Mouse (Mus musculus) megakaryocyte, embryonic 14.5 days (primary cell): Measurements from ENCODE around the gene Asic2. TPM values are rescaled to one million over a fixed set of nuclear protein-coding genes. Genes with fewer than 3 reads are reported as not detected.

Experiments
- H3K27me3 ChIP-seq: replicated peaks from 2 replicates; pipeline ENCODE3; 2012; ENCODE audit warnings: inconsistent platforms
- H3K36me3 ChIP-seq: replicated peaks from 2 replicates; pipeline ENCODE3; 2012; ENCODE audit warnings: low read length, inconsistent platforms, mixed read lengths
- H3K4me1 ChIP-seq: 2 replicates; pipeline ENCODE4 v1.6.1; 2012; ENCODE audit warnings: inconsistent platforms
- H3K4me3 ChIP-seq: replicated peaks from 2 replicates; pipeline ENCODE3; 2012; ENCODE audit warnings: moderate library complexity, mild to moderate bottlenecking, inconsistent platforms
- H3K9me3 ChIP-seq: 2 replicates; pipeline ENCODE4 v1.6.1; 2012; ENCODE audit warnings: inconsistent platforms
- FLI1 ChIP-seq: IDR thresholded peaks from 2 replicates; pipeline ENCODE4 v1.6.1; 2012; ENCODE audit warnings: low read length, inconsistent platforms, mixed read lengths
- GATA1 ChIP-seq: IDR thresholded peaks from 3 replicates; pipeline ENCODE4 v1.6.1; 2012; ENCODE audit warnings: mixed read lengths, low read length, inconsistent platforms, borderline replicate concordance
- polyA plus RNA-seq: library from polyadenylated mRNA; stranded (reverse); fragments of >175 nt; gene quantifications from 2 replicates; pipeline ENCODE4 v1.2.3, GENCODE M21; 2012; ENCODE audit warnings: low replicate concordance; ENCODE audit not compliant: insufficient read depth

Gene Asic2
- polyA plus RNA-seq, 1 experiment: 0.04 TPM

DNA sequence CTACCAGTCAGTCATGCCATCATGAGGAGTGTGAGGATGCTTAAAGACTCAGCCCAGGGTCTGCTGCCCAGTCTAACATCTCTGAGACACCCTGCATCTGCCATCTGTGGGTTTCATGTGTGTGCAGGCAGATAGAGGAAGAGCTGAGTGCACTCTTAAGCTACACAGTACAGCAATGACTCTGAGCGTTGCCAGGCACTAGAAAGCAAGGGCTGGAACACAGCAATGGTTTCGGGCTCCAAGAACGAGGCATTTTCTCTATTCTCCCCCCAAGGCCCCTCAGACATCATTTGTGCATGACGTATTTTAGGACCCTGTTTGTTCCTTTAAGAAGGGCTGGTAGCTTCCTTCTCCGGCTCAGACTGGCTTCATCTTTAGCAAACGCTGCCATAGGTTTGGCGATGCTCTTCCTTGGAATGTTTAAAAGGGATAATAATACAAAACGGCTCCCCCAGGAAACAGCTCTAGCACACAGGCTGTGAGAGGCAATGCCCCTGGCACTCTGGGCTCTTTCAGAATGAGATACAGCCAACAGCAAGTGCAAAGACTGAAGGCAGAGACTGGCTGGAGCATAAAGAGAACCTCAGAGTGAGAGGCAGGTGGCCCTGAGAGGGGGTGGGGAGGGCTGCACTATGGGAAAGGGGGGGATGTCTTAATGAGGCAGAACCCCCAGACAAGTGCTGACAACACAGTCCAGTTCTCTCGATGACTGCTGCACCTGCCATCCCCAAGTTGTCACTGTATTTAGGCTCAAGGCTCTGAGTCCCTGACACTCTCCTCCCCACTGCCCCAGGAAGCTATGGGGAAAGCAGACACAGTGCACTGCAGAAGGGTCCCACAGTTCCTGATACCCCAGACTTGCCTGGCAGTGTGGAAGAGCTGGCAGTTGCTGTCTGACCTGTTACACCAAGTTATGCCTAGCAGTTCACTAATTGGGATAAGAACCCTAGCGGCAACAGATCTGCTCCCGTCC, 2.3 kb downstream of the Asic2 start:
- no peaks in the 10 kb centered on the region for H3K4me1 ChIP-seq
- no peak for TF ChIP-seq FLI1
- no peak for TF ChIP-seq GATA1
- H3K4me3 ChIP-seq: no peak overlapping the region
- H3K27me3 ChIP-seq: peaks cover 34% of the 10 kb centered on the region
- H3K36me3 ChIP-seq: no peaks in the 10 kb centered on the region
- H3K9me3 ChIP-seq: no peaks in the 10 kb centered on the region

DNA sequence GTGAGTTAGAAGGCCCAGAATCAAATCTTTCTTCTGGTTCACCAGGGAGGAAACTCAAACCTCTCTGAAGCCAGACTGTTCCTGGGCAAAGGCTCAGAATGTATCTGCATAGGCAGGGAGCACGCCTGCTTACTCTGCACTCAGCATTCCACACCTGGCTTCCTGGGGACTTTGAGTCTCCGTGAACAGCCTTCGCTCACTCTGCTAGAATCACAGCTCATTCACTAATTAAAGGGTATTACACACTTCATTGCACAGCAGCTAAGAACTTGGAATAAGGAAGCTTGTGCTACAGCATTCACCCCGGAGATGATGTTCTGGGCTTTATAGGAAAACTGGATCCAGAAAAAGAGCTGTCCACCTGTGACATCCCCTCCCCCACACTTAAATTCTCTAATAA, 3.7 kb downstream of the Asic2 start:
- Histone ChIP-seq H3K36me3 (no peaks in the 10 kb centered on the region), H3K27me3 (peaks cover 29% of the 10 kb centered on the region), H3K4me1 (no peaks in the 10 kb centered on the region), H3K9me3 (no peaks in the 10 kb centered on the region), H3K4me3 (no peak overlapping the region)
- TF ChIP-seq GATA1 (no peak), FLI1 (no peak)

DNA sequence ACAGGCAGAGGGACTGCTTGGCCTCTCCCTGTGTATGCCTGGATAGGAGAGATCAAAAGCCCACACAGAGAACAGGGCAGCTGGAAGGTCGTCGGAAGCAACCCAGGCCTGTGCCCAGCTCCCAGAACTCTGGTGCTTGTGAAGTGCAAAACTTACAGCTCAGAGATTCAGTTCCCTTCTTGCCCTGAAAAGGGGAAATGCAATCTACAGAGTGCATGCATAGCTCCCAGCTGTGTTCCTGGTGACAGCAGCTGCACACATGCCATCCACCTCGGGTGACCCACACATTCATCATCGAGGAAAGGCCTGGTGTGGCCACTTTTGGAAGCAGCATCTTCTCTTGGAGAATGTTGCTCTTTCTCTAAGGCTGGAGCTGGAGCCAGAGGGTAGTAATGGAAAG, 13.9 kb downstream of the Asic2 start:
- no peaks in the 10 kb centered on the region for H3K27me3 ChIP-seq
- no peaks in the 10 kb centered on the region for H3K4me1 ChIP-seq
- TF ChIP-seq FLI1 (no peak), GATA1 (no peak)
- H3K36me3 ChIP-seq: no peaks in the 10 kb centered on the region
- no peaks in the 10 kb centered on the region; the same call in 1 of the 2 replicates for H3K9me3 ChIP-seq
- no peak overlapping the region for H3K4me3 ChIP-seq

GRCm38 (mm10) chr11:81948021-81948420, 20.2 kb downstream of the Asic2 start:
- TF ChIP-seq GATA1 (no peak), FLI1 (no peak)
- H3K4me1 ChIP-seq: no peaks in the 10 kb centered on the region
- peaks cover 10% of the 10 kb centered on the region for H3K9me3 ChIP-seq
- no peaks in the 10 kb centered on the region for H3K27me3 ChIP-seq
- H3K36me3 ChIP-seq: no peaks in the 10 kb centered on the region
- H3K4me3 ChIP-seq: no peak overlapping the region

DNA sequence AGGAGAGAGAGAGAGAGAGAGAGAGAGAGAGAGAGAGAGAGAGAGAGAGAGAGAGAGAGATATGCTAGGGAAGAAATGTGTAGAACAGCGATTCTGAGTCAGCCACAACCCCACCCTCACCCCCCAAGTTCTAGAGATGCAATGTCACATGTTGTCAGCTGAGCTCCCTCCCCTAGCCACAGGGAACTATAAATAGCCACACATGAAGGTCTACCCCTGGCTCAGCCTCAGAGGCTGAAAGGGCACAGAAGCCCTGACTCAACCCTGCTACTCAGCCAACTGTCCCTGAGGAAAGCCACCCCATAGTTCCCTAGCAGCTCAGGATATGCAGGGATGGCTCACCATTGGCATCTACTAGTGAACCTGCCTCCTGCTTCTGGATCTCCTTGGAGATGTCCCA, 26.1 kb downstream of the Asic2 start:
- TF ChIP-seq FLI1 (no peak), GATA1 (no peak)
- Histone ChIP-seq H3K9me3 (peaks cover 4% of the 10 kb centered on the region), H3K4me3 (no peak overlapping the region), H3K36me3 (no peaks in the 10 kb centered on the region), H3K4me1 (no peaks in the 10 kb centered on the region), H3K27me3 (peaks cover 5% of the 10 kb centered on the region)

DNA sequence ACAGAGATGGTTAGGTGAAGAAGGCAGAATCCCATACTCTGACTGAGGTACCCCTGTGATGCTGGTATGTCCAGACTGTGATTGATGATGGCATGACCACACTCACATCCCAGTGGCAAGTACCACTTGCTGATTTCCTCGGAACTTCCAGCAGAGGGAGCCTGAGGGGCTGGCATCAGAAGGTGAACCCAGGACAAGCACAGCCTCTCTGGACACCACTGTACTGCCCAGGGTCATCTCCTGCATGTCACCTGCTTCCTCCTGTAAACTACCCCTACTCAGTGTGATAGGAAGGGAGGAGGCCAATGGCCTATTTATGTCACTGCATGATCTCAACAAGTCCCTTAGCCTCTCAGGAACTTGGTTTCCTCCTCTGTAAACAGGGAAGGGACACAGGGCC, 27.3 kb downstream of the Asic2 start:
- peaks cover 5% of the 10 kb centered on the region for H3K27me3 ChIP-seq
- no peak for TF ChIP-seq FLI1
- TF ChIP-seq GATA1: no peak
- no peaks in the 10 kb centered on the region for H3K36me3 ChIP-seq
- H3K4me1 ChIP-seq: no peaks in the 10 kb centered on the region
- peaks cover 2% of the 10 kb centered on the region; the same call in 1 of the 2 replicates for H3K9me3 ChIP-seq
- H3K4me3 ChIP-seq: no peak overlapping the region

DNA sequence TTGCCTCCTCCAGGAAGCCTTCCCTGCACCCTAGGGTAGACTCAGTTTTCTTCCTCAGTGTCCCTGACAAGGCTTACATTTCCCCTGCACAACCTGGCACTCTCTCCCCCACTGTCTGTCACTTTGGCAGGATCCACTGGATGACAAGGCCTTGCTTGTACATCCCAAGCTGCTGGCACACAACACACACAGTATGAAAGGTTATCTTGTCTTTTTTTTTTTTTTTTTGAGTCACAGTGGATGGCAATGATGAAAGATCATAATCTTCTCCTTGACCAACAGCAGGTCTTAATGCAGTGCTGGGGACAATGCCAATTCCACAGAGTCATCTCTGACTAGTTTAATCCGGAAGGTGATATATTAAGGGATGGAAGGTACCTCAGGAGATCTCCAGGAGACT, 30.7 kb downstream of the Asic2 start:
- no peak overlapping the region for H3K4me3 ChIP-seq
- peaks cover 5% of the 10 kb centered on the region for H3K27me3 ChIP-seq
- no peaks in the 10 kb centered on the region for H3K4me1 ChIP-seq
- TF ChIP-seq FLI1 (no peak), GATA1 (no peak)
- no peaks in the 10 kb centered on the region for H3K36me3 ChIP-seq
- H3K9me3 ChIP-seq: no peaks in the 10 kb centered on the region

DNA sequence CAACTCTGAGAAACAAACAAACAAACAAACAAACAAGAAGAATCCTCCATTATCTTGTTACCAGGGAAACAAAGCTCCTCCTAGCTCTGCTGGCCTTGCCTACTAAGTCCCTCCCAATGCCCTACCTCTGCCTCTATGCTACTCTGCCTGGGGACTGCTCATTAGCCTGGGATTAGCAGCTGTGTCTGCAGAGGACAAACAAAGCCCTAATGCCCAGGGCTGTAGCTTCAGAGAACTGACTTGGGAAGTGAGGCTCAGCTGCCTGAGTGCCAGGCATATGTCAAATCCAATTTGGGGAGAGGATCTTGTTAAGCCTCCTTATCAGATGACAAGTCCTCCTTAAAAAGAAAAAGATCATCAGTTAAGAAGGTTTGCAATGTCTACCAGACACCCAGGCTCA, 41.9 kb downstream of the Asic2 start:
- Histone ChIP-seq H3K4me3 (no peak overlapping the region), H3K4me1 (no peaks in the 10 kb centered on the region), H3K27me3 (no peaks in the 10 kb centered on the region), H3K36me3 (no peaks in the 10 kb centered on the region), H3K9me3 (no peaks in the 10 kb centered on the region)
- TF ChIP-seq GATA1 (no peak), FLI1 (no peak)

- Histone ChIP-seq H3K9me3 (no peaks in the 10 kb centered on the region), H3K27me3 (no peaks in the 10 kb centered on the region), H3K4me1 (no peaks in the 10 kb centered on the region), H3K36me3 (no peaks in the 10 kb centered on the region), H3K4me3 (no peak overlapping the region)
- TF ChIP-seq GATA1: no peak
- no peak for TF ChIP-seq FLI1
These were observed 44.6 kb downstream of the Asic2 start for GRCm38 (mm10) chr11:81923626-81924025.

DNA sequence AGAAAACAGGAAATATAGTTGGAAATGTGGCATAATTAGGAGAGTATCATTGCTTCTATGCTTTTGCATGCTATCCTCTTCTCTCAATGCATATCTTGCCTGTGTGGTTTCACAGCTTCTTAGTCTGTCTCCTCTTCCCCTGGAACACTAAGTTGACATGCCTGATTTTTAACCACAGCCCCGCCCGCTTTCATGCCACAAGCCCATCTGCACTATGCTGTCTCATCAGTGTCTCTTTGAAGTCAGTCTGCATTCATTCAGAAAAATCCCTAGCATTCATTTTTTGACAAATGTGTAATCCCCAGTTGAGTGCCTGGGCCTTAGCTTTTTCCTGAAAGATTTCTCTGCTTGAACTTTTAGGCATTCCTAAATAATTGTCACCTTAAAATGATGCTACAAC, 45.2 kb downstream of the Asic2 start:
- H3K4me3 ChIP-seq: no peak overlapping the region
- no peak for TF ChIP-seq FLI1
- no peak for TF ChIP-seq GATA1
- no peaks in the 10 kb centered on the region for H3K27me3 ChIP-seq
- no peaks in the 10 kb centered on the region for H3K36me3 ChIP-seq
- no peaks in the 10 kb centered on the region for H3K9me3 ChIP-seq
- H3K4me1 ChIP-seq: no peaks in the 10 kb centered on the region
